Mouse (Mus musculus) megakaryocyte, embryonic 14.5 days (primary cell): ENCODE data around the gene Serping1.

Source experiments
- FLI1 ChIP-seq: IDR thresholded peaks from 2 replicates; pipeline ENCODE4 v1.6.1; 2012; ENCODE audit warnings: low read length, inconsistent platforms, mixed read lengths
- GATA1 ChIP-seq: IDR thresholded peaks from 3 replicates; pipeline ENCODE4 v1.6.1; 2012; ENCODE audit warnings: mixed read lengths, low read length, inconsistent platforms, borderline replicate concordance

DNA sequence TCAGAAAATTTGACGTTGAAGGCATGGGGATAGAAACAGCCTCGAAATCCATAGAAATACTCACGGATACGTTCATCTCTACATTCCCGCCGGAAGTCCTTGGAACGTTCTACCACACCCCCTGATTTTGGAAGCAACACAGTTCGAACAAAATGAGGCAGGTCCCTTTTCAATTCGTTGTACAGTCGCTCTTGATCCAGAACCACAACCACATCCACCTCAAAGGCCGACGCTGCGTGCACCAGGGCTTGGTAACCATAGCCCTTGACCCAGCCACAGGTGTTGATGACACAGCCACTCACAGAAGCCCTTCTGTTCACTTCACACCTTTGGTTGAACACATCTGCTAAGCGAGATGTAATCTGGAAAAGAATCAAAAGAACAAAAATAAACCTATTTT is 51.4 kb downstream of the Serping1 start:
- TF ChIP-seq FLI1 (no peak), GATA1 (no peak)
